Mouse (Mus musculus) embryo, embryonic 11.5 days (tissue): ENCODE results near the gene Bmpr1a.
"Not testable (repeated sequence)": the region's sequence is repeated elsewhere in the genome, so short reads cannot be mapped to it uniquely, and the experiment has no call there.

ENCODE experiments used
- DNase-seq: peaks from one replicate; pipeline ENCODE4 v3.0.0-alpha.2; 2012; ENCODE audit warnings: low read depth, low spot score

The Bmpr1a gene

DNA sequence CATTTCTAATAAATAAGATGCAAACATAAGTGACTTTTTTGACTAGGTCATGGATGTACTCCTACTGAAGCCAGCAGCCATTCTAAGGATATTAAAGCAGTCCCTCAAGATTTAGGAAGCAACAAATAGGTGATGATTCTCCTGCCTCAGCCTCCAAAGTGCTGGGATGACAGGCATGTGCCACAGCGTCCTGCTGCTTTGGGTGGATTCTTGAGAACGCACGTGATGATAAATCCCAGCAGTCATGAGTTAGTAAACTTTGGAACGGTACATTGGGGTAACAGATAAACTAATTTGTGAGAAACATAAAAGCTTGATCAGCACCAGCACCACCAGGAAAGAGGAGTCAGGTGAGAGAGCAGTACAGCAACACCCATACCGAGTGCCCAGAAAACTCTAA is 52.7 kb downstream of the Bmpr1a start:
- DNase-seq: no peak

DNA sequence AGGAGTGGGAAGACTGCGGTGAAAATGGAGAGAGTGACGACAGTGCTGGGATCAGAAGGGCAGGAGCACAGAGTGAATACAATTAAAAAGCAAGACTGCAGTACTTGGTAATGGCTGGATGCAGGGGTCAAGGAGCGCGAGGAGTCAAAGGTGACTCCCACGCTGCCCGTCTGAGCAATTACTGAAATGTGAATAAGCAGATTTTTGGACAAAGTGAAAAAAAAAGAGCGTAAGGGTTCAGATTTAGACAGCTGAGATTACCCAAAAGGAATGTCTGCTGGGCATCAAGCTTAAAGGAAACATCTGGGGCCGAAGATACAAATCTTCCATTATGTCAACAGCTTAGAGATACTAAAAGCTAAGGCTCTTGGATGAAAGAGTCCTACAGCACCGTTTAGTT is 53.3 kb downstream of the Bmpr1a start:
- no peak for DNase-seq

DNA sequence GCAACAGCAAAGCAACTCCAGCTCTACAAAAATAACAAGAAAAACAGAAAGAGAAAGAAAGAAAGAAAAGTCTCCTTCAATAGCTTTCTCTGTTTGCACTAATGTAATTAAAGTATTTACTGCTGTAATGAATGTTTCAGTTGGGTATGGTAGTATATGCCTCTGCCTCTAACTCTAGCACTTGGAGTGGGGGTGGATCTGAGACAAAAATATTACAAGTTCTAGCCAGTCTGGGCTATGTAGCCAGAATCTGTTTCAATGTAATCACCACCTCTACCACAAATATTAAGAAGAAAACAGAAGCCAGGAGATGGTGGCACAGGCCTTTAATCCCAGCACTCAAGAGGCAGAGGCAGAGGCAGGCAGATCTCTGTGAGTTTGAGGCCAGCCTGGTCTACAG is 54.7 kb downstream of the Bmpr1a start:
- DNase-seq: no peak

DNA sequence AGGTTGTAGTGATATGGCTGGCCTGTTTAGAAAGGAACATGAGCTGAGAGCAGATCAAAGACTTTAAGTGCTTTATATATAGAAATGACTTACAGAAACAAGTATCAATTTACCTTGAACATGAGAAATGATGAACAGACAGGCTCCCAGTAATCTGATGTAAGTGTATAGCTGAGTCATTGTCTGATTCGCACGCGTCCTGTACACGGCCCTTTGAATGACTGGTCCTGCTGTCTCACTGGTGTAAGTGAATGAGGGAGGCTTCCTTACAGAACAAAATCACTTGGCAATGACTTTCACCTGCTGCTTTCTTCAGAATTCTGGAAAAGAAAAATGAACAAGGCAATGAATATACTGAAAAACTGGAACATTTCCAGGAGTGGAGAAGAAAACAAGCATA is 55.5 kb downstream of the Bmpr1a start:
- no peak for DNase-seq

DNA sequence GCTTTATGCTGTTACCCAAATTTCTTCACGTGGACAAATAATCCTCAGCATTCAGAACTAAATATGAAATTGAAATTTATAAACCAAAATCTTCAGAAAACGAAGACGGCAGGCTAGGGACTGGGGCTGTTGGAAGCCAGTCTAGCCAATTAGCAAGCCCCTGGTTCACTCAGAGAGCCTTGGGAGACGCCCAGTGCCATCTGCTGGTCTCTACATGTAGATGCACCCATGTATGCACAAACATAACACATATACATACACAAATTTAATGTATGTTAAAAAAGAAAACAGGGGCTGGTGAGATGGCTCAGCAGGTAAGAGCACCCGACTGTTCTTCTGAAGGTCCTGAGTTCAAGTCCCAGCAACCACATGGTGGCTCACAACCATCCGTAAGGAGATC is 56.5 kb downstream of the Bmpr1a start:
- no peak for DNase-seq

DNA sequence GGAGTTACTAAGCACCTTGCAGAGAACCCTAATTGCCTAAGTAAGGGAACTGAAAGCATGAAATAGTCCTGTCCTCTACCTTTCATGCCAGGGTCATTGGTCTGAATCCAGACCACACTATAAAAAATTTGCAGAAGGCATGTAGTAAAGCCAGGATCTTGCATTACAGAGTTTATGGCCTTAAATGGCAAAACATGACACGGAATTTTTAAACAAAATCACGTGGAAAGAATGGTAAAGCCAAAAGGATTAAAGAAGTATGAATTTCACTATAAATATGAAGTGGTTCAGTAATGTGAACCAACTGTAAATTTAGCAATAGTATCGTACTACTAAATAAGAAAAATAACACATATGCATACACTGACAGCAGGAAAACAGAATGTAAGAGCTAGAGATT is 57.8 kb downstream of the Bmpr1a start:
- DNase-seq: no peak

DNA sequence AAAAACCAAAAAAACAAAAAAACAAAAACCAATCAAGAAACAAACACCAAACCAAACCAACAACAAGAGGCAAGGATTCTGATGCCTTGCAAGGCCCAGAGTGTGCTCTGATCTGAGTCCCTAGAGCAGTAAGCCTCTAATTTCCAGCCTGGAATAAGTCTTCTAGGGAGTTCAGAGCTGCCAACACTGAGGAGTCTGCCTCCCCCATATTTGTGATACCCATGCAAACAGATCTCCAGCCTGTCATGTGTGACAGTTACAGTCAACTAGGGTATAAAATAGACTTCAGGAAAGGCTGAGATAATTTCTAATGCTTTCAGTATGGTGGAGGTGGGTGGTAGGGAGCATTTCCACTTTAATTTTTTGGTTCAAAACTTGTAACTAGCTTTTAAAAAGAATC is 58.2 kb downstream of the Bmpr1a start:
- DNase-seq: no peak

DNA sequence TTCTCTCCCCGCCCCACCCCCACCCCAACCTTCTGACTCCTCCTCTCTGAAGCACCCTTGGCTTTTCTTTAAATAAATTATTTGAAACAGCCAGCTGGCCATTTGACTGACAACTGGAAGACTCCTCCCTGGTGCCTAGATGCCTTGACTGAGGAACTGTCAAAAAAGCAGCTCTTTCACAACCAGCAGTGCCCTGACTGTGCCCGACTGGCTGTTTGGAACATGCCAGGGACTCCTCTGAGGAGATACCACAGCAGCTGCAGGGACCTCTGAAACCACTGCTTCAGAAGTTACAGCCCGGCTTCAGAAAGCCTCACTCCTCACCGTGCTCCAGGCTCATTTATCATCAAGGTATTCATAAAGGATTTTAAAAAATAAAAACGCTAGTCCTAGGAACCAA is 58.8 kb downstream of the Bmpr1a start:
- no peak for DNase-seq

DNA sequence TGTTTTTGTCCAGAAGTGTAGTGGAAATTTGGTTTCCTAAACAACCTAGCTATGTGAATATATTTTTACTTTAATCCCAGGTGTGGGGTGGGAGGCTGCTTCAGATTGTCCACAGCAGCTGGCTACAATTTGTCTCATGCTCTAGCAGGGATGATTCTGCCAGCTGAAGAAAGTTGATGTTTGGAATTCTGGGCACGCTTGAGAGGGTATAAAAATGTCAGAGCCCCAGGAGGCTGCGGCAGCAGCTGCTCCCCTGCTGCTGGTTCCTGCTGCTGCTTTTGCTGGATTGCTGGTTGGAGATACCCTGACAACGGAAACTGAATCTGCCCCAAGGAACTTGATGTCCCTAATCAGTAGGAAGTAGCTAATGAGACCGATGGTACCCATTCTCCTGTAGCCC is 60.6 kb downstream of the Bmpr1a start:
- no peak for DNase-seq

DNA sequence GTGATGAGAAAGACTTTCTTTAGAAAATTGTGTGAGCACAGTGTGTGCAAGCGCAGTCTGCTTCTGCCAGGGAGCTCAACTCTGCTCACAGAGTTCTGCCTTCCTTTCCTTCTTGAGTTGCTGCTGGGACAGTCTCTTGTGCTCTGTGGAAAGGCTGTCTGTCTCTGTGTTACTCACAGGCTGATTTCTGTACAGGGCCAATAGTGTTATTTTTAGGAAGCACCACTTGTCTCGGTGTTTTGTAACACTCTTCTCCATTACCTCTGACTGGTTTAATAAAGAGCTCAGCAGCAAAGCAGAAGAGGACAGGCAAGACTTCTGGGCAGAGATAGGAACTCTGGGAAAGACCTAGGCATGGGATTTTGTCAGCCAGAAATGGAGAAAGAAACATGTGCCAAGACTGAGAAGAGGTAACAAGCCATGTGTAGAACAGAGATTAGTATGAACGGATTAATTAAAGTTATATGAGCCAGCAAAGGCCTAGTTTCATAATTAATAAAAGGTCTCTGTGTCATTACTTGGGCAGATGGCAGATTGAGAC is 62.5 kb downstream of the Bmpr1a start:
- no peak for DNase-seq

DNA sequence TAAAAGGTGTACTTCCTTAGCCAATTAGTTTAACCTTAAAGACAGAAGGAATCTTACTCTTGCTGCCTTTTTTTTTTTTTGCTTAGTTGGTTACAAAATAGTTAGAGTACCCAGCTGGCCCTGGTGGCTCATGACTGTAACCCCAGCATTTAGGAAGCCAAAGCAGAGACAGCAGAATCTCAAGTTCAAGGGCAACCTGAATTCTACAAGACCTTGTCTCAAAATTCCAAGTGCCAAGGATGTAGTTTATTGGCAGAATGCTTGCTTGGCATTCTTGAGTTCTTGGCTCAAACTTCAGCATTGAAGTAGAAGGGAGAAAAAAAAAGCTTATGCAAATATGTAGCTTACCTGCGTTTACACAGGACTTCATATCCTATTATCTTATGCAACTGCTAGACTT is 74.1 kb downstream of the Bmpr1a start:
- no peak for DNase-seq

DNA sequence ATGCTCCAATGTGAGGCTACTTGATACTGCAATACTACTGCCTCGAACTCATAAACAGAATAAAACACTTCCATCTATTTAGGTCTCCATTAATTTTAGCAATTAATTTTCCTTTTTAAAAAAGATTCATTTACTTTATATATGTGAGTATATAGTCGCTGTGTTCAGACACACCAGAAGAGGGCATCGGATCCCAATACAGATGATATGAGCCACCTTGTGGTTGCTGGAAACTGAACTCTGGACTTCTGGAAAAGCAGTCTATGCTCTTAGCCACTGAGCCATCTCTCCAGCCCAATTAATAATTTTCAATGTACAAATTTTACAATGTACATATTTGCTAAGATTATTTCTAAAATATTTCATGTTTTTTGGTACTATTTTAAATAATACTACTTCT is 74.9 kb downstream of the Bmpr1a start:
- no peak for DNase-seq

DNA sequence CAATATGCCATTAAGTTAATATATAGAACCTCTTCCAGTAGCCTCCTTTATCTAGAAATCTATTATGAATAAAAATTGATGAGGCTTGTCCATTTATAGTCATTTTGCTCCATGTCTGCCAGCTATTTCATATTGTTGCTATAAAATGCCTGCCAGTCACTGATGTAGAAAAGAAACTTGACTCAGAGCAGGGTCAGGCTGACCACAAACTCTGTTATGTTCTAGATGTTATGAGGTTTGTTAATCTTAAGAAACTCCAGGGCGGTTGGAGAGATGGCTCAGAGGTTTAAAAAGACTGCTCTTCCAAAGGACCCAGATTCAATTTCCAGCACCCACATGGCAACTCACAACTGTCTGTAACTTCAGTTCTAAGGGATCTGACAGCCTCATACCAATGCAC is 82.1 kb downstream of the Bmpr1a start:
- no peak for DNase-seq

DNA sequence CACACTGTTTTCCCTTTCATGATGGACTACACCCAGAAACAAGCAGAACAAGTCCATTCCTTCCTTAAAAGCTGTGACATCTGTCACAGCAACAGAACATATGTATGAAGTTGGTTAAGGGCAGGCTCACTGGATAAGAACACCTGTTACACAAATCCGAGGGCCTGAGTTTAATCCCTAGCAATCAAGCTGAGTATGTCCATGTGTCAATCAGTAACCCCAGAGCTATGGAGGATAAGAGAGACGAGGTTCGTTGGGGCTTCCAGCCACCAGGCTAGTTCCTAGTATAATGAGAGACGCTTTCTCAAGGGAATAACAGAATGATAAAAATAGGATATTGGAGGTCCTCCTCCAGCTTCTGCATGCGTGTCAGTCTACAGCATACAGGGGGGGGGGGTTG is 85.6 kb downstream of the Bmpr1a start:
- no peak for DNase-seq

DNA sequence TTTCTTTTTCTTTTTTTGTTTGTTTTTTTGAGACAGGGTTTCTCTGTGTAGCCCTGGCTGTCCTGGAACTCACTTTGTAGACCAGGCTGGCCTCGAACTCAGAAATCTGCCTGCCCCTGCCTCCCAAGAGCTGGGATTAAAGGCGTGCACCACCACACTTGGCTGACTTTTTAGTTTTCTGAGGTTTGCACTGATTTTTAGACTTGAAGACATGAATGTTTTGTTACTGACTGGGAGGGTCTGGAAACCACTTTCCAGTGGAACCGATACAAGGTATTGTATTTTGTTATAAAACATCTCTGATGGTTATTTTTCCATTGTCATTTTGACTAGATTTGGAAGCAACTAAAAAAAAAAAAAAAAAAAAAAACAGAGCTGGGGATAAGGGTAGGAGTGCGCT is 86.2 kb downstream of the Bmpr1a start:
- DNase-seq: not testable (repeated sequence)

DNA sequence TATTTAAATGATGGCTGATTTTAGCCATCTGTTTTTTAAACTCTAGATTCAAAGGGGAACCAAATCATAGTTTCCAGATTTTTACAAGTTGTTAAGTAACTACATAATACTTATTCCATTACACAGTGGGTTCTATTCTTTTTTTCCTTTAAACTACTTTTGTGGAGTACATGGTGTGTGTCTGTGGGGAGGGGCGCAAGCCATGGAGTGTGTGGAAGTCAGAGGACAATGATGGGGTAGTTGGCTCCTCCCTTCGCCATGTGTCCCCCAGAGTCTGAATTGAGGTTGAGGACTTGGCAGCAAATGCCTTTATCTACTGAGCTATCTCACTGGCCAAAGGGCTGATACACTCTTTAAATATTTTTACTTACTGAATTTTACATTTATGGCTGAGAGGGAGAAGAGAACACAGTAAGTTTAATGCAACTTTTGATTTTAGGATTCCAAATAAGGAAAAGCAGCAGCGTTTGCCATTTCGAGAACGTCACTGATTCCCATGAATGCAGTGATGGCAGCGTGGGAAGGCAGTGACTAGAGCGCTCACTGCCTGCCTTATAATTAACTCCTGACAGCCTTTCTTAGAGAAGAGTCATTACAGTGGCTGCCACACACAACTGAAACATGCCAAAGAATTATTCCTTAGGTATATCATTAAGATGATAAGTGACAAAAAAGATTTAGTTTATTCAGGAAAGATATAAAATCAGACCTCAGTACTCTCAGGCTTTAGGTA is 90.8 kb downstream of the Bmpr1a start:
- no peak for DNase-seq

DNA sequence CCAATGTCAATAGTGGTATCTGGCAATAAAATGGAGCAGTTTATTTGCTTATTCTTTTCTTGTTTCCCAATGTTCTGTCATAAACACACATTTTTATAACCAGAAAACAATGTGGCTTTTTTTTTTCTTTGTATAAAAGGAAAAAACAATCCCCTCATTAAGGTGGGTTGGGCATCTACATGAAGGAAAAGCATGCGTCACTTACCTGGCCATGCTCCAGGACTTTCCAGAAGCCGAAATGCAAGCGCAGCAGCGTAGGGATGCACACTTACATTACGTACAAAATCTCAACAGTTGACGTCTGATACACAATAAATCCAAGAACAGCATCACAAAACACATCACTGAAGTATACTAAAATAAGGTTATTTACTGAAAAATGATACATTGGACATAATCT is 92.4 kb downstream of the Bmpr1a start:
- no peak for DNase-seq

DNA sequence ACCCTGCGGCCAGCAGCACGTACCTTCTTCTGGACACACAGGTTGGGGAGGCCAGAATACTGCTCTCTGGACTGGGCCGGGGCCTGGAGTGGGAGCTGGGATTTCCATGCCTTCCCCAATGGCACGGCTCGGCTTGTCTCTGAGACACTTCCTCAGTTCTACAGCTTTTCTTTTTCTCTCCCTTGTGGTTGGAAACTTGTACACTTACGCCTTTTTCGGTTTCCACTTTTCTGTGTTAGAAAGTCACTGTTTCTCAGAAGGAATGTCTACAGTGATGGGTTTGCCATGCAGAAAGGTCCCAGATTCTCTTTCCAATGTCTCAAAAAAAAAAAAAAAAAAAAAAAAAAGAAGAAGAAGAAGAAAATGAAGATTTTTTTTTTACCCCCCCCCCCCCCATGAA is 99.7 kb downstream of the Bmpr1a start:
- no peak for DNase-seq

DNA sequence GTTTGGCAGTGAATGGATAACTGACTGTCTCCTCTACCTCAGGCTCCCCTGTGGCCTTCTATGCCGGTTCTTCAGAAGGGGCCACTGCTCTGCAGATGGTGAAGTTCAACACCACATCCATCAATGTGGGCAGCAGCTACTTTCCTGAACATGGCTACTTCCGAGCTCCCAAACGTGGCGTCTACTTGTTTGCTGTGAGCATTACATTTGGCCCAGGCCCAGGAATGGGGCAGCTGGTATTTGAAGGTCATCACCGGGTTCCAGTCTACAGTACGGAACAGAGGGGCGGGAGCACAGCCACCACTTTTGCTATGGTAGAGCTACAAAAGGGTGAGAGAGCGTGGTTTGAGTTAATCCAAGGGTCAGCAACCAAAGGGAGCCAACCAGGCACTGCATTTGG is 100.3 kb downstream of the Bmpr1a start:
- no peak for DNase-seq

DNA sequence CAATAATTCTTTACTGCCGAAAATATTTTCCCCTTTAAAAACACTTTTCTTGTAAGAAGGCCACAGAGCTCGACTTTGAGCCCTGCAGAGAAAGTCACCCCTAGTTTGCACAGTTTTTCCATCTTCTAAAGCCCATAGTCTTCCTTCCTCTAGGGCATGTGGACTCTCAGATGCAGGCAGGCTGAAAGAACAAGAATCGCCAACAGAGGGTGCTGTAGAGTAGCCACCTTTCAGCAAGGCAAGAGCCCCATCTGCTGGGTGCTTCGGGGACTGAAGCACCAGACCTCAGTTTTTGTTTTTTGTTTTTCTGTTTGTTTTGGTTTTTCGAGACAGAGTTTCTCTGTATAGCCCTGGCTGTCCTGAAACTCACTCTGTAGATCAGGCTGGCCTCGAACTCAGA is 102.0 kb downstream of the Bmpr1a start:
- DNase-seq: peak; percentile 49

DNA sequence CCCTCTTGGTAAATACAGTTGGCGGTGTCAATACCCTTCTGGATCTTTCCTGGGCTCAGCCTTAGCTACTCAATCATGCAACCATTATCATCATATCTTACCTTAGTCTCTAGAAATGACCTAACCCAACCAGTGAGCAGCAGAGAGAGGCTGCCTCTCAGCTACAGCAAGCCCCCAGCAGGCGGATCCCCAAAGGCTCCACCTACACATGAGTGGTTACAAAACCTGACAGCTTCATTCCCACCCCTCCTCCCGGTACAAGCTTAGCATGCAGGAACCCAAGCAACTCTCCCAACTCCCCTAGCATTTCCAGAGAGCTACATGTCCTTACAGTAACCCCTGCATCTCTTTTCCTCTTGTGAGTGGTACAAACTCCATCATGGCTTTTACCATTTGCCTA is 103.1 kb downstream of the Bmpr1a start:
- no peak for DNase-seq

DNA sequence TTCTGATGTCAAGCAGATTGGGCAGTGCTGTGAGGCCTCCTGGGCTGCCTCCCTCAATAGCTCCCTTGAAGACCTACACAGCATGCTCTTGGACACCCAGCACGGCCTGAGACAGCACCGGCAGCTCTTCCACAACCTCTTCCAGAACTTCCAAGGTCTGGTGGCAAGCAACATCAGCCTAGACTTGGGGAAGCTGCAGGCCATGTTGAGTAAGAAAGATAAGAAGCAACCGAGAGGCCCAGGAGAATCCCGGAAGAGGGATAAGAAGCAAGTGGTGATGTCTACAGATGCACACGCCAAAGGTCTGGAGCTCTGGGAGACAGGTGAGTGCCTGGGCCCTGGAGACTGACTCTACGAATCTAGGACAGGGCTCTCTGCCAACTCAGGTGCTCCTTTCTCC is 103.8 kb downstream of the Bmpr1a start:
- DNase-seq: no peak

DNA sequence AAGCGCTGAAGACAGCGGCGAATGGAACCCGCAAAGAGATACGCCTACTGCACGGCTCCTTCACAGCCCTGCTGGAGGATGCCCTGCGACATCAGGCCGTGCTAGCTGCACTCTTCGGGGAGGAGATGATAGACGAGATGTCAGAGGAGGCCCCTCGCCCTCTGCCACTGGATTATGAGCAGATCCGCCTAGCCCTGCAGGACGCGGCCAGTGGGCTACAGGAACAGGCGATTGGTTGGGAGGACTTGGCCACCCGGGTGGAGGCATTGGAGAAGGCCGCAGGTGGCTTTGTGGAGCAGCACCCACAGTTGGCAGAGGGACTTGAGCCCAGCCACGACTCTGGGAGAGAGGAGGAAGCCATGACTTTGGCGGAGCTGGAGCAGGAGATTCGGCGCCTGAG is 104.2 kb downstream of the Bmpr1a start:
- no peak for DNase-seq

DNA sequence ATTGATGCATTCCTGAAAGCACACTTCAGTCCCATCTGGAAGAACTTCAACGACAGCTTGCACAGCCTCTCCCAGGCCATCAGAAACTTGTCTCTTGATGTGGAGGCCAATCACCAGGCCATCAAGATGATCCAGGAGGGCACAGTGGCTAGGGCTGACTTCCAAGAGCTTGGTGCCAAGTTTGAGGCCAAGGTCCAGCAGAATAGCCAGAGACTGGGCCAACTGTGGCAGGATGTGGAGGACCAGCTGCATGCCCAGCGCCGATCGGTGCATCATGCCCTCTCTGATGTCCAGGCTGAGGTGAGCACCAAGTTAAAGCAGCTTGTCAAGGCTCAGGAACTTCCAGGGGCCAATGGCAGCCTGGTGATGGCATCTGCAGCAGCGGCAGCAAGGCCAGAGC is 105.3 kb downstream of the Bmpr1a start:
- no peak for DNase-seq
